Mouse (Mus musculus) 3T3-L1 (cell line): ENCODE results near the gene Gm45711.
"Not testable (repeated sequence)": the region's sequence is repeated elsewhere in the genome, so short reads cannot be mapped to it uniquely, and the experiment has no call there.

ENCODE experiments used
- DNase-seq: peaks from one replicate; pipeline ENCODE4 v3.0.0-alpha.2; 2015; ENCODE audit warnings: low read depth, low spot score

The Gm45711 gene

GRCm38 (mm10) chr8:104309441-104310155, at the start of gene Gm45711, which contains the start of gene Cmtm1:
Gm45711 (minus strand) TSS chr8:104310081.
Cmtm1 (minus strand) TSS chr8:104310145.
- not testable (repeated sequence) for DNase-seq

- DNase-seq: no peak
Measured at GRCm38 (mm10) chr8:104358637-104359036, 48.8 kb upstream of the Gm45711 start.

GRCm38 (mm10) chr8:104354504-104354903, 44.6 kb upstream of the Gm45711 start:
- no peak for DNase-seq

- no peak for DNase-seq
Measured at GRCm38 (mm10) chr8:104353186-104353585, 43.3 kb upstream of the Gm45711 start.

- DNase-seq: no peak
Measured at GRCm38 (mm10) chr8:104350047-104350446, 40.2 kb upstream of the Gm45711 start.

GRCm38 (mm10) chr8:104348971-104349370, 39.1 kb upstream of the Gm45711 start:
- DNase-seq: no peak

- DNase-seq: no peak
Measured at GRCm38 (mm10) chr8:104346706-104347105, 36.8 kb upstream of the Gm45711 start.

GRCm38 (mm10) chr8:104344622-104345021, 34.7 kb upstream of the Gm45711 start:
- DNase-seq: no peak

DNA sequence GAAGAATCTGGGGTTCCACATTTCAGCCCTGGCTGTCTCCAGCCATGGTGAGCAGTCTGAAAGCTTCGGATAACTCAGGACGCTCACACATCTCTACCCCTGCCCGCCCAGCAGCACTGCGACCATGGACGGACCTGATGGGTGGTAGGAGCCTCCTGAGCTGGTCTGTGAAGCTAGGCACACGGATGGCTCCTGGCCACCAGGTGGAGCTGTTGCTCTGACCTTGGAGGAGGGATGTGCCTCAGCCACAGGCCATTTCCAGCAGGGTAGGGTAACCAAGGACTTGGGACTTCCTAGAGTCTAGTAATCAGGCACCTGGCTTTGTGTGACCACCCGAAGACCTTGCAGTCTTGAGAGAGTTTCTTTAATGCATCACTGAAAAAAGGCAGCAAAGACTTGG, 34.1 kb upstream of the Gm45711 start:
- DNase-seq: peak; percentile 95

DNA sequence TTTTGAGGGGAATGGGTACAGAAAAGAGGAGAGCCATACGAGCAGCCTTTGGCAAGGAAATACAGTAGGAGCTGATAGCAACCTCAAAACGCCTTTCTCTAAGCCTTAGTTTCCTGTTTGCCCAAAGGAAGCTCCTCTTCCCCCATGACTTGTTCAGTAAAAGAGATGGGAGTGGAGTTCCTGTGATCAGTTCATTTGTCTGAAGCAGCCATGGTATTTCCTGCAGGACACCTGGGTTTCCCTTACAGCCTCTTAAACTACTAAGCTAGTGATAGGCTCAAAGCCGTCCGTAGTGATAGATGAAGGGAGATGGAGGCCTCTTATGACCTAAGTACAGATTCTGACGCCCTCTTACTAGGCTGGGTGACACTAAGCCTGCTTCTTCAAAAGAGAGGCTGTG, 32.5 kb upstream of the Gm45711 start:
- peak; percentile 21 for DNase-seq

- no peak for DNase-seq
Measured at GRCm38 (mm10) chr8:104341678-104342077, 31.8 kb upstream of the Gm45711 start.

DNA sequence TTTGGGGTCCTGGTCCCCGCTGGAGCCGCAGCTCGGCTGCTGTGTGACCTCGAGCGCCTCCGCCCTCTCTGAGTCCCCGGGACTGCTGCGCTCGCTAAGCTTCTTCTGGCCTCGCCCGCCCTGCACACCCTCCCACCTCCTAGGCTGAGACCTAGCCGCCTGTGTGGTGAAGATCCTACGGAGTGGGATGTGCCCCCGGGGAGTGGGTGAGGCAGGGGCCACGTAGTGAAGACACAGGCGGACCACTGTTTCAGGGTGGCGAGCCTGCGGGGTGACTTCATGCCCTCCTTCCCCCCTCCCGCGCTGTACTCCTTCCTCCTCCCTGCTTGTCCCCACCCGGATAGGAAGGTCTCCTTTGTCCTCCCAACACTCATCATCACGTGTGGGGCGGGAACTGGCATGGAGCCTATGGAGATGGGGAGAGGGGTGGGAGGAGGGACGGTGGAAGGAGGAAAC, 31.3 kb upstream of the Gm45711 start:
- DNase-seq: peak; percentile 97

- peak; percentile 90 for DNase-seq
Measured at GRCm38 (mm10) chr8:104340233-104341105, 30.6 kb upstream of the Gm45711 start.

GRCm38 (mm10) chr8:104339983-104340232, 30.0 kb upstream of the Gm45711 start:
- DNase-seq: no peak

DNA sequence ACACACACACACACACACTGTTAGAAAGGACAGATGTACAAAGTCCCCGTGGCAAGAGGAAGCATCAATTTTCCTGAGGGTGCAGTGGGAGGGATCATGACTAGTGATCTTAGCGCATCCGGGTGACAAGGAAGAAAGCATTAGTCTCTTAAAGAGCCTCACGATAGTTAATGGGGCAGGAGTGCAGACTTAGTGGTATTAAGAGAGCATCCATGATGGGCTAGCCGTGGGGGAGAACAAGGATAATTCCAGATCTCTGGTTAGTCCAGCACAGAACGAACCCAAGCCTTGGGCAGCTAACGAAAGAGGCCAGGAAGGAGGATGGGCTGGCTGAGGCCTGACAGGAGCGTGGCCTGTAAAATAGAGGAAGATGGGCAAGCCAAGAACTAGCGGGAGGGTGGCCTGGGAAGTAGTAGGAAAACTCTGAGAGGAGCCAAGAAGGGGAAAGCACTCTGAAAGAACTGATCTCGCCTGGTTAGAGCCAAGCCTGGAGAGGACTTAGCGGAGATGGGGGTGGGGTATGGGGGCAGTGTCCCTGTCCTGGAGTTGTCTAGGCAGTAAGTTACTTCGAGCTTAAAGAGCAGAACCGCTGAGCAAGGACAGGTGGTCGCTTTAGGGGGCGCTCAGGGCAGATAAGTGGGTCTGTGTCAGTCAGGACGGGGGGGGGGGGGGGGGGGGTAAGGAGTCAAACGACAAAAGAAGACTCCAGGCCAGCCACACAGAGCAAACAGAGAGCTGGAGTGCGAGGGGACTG, 29.5 kb upstream of the Gm45711 start, which contains the start of gene Cmtm3:
Cmtm3 (plus strand) TSS at position 182 of the 754 bp plus-strand sequence.
- DNase-seq: peak; percentile 31

- peak; percentile 40 for DNase-seq
Measured at GRCm38 (mm10) chr8:104337890-104338289, 28.0 kb upstream of the Gm45711 start.

DNA sequence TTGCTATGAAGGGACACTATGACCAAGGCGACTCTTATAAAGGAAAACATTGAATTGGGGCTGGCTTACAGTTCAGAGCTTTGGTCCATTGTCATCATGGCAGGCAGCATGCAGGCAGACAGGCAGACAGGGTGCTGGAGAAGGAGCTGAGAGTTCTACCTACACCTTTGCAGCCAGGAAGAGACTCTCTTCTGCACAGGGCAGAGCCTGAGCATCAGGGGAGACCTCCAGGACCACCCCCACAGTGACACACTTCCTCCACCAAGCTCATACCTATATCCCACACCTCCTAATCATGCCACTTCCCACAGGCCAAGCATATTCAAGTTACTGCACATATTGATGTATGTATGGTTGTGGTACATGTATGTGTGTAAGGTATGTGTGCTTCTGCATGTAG, 26.9 kb upstream of the Gm45711 start:
- DNase-seq: no peak

GRCm38 (mm10) chr8:104334196-104334595, 24.3 kb upstream of the Gm45711 start:
- no peak for DNase-seq

DNA sequence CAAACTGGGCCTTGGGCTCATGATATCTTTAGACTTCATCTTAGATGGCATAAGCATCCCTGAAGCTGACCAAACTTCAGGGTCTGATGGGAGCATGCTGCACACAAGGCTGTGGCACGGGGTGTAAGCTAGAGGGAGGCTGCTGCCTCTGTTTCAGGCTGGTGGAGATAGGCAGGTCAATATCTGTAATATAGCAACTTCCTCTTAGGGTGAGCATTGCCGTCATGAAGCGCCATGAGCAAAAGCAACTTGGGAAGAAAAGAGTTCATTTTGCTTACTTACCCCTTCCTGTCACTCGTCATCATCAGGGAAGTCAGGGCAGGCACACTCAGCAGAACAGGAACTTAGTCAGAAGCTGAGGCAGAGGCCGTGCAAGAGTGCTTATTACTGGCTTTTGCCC, 23.9 kb upstream of the Gm45711 start:
- no peak for DNase-seq

DNA sequence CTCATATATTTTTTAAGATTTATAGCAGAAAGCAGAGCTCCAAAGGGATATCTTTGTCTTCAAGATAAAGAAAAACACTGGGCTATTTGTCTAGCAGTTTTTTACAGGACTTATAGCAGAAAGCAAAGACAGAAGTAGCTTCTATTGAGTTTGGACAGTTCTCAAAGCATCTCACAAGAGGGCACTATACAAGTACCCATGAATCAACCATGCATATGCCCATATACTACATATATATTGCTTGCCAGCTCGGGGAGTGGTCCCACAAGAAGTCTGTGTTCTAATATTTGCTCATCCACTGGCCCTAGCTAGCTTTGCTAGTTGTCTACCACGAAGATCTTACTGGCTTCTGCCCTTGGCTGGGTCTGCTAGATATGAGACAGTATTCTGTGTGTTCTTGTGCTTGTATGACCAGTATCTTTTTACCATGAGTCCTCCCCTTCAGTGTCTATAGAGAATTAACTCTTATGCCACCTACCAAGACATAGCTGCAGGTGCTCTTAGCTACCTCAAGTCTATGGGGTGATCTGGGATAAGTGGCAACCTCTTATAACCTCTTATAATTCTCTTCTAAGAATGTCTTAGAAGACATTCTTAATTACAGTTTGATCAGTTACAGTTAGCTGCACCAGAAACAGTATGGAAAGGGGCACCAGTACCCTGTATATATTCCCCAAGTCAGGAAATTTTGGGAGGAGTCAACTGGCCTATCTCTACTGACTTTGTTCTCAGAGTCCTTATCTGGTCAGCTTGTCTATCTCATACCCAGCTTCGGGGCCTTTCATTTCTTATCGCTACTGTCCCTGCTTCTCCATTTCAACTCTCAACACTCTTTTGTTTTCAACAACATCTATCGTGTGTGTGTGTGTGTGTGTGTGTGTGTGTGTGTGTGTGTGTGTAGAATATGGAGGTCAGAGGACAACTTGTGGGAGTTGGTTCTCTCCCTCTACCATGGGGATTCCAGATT, 23.1 kb upstream of the Gm45711 start:
- peak; percentile 29 for DNase-seq

- not testable (repeated sequence) for DNase-seq
Measured at GRCm38 (mm10) chr8:104321930-104322329, 12.0 kb upstream of the Gm45711 start, which contains the start of gene Cmtm2b. Cmtm2b (plus strand) TSS chr8:104322230.
